Mouse (Mus musculus) limb, embryonic 14.5 days (tissue): Measurements from ENCODE around the gene Rbm44. TPM values are rescaled to one million over a fixed set of nuclear protein-coding genes. Genes with fewer than 3 reads are reported as not detected.

ENCODE experiments used
- ATAC-seq: fragments of 200-750 bp; cut with Nextera tagmentation; 2 replicates; pipeline ENCODE4 v1.8.0; 2017; ENCODE audit warnings: low read depth, moderate number of reproducible peaks, moderate TSS enrichment; ENCODE audit not compliant: low FRiP score
- DNase-seq: peaks from one replicate; pipeline ENCODE4 v3.0.0-alpha.2; 2015; ENCODE audit warnings: low spot score
- H3K27ac ChIP-seq: fragments of 300-500 bp; sonication (generic); replicated peaks from 2 replicates; pipeline ENCODE4 v1.5.1; 2014; ENCODE audit warnings: low read depth, mild to moderate bottlenecking, low read length, moderate library complexity, mixed read lengths
- H3K27me3 ChIP-seq: fragments of 300-500 bp; sonication (generic); 2 replicates; pipeline ENCODE4 v1.6.1; 2014; ENCODE audit warnings: low read length, mixed read lengths; ENCODE audit not compliant: control insufficient read depth, insufficient read depth
- H3K36me3 ChIP-seq: fragments of 300-500 bp; sonication (generic); 2 replicates; pipeline ENCODE4 v1.6.1; 2014; ENCODE audit warnings: mild to moderate bottlenecking, low read length, moderate library complexity, mixed read lengths; ENCODE audit not compliant: control insufficient read depth, insufficient read depth
- H3K4me1 ChIP-seq: fragments of 300-500 bp; sonication (generic); 2 replicates; pipeline ENCODE4 v1.6.1; 2014; ENCODE audit warnings: antibody characterized with exemption, low read length, mixed read lengths; ENCODE audit not compliant: control insufficient read depth, insufficient read depth
- H3K4me2 ChIP-seq: fragments of 300-500 bp; sonication (generic); replicated peaks from 2 replicates; pipeline ENCODE4 v1.6.1; 2014; ENCODE audit warnings: low read depth, mild to moderate bottlenecking, low read length, moderate library complexity; ENCODE audit not compliant: severe bottlenecking
- H3K4me3 ChIP-seq: fragments of 300-500 bp; sonication (generic); replicated peaks from 2 replicates; pipeline ENCODE4 v1.5.1; 2014; ENCODE audit warnings: low read length
- H3K9ac ChIP-seq: fragments of 300-500 bp; sonication (generic); 2 replicates; pipeline ENCODE4 v1.6.1; 2014; ENCODE audit warnings: mild to moderate bottlenecking, low read depth, low read length, moderate library complexity; ENCODE audit not compliant: severe bottlenecking
- H3K9me3 ChIP-seq: fragments of 300-500 bp; sonication (generic); 2 replicates; pipeline ENCODE4 v1.6.1; 2016; ENCODE audit warnings: low read length; ENCODE audit not compliant: control insufficient read depth
- POLR2A ChIP-seq: fragments of 200-500 bp; IDR thresholded peaks from 2 replicates; pipeline ENCODE4 v1.8.0; 2012; ENCODE audit warnings: inconsistent platforms, mild to moderate bottlenecking, moderate library complexity, borderline replicate concordance; ENCODE audit not compliant: insufficient read depth, insufficient read length; ENCODE audit errors: extremely low read depth
- WGBS: fragments of 180-500 bp; shearing (Covaris S2); extraction: QIAGEN DNeasy Blood & Tissue Kit; methylation state at CpG from one replicate; pipeline ENCODE4 v1.1.7; 2014; 5-methylcytosine and 5-hydroxymethylcytosine counted together
- polyA plus RNA-seq, 2 experiments: library from polyadenylated mRNA; depleted of rRNA in 1 of 2; stranded (reverse) in 1 of 2; unstranded in 1 of 2; fragments of >200 nt; fragmentation: Nextera tagmentation in 1 of 2; extraction: Ambion mirVana in 1 of 2; gene quantifications; 2 replicates each; pipeline versions ENCODE4 v1.2.1 to v1.2.3; 2012 to 2014

Gene Rbm44
- 0.51 and 0.60 TPM in 2 replicates for polyA plus RNA-seq (2012; rRNA removed)
- polyA plus RNA-seq (2014; fragmentation: Nextera tagmentation; extraction: Ambion mirVana), result 0.78 and 0.95 TPM in 2 replicates

GRCm38 (mm10) chr1:91144813-91145212, at the start of gene Rbm44:
Gene Rbm44 (plus strand): TSS chr1:91145089.
- no peaks in the 10 kb centered on the region for H3K36me3 ChIP-seq
- 63% methylated on average over 20 of the region's 20 CpGs for WGBS
- no peak for ATAC-seq
- H3K4me3 ChIP-seq, result no peak within 1 kb of the TSS
- TF ChIP-seq POLR2A, result no peak
- no peaks in the 10 kb centered on the region for H3K27me3 ChIP-seq
- H3K9me3 ChIP-seq, result no peaks in the 10 kb centered on the region
- no peak within 1 kb of the TSS for H3K27ac ChIP-seq
- no peak within 1 kb of the TSS for H3K9ac ChIP-seq
- H3K4me1 ChIP-seq, result no peaks in the 10 kb centered on the region
- no peak within 1 kb of the TSS for H3K4me2 ChIP-seq
- DNase-seq, result no peak

DNA sequence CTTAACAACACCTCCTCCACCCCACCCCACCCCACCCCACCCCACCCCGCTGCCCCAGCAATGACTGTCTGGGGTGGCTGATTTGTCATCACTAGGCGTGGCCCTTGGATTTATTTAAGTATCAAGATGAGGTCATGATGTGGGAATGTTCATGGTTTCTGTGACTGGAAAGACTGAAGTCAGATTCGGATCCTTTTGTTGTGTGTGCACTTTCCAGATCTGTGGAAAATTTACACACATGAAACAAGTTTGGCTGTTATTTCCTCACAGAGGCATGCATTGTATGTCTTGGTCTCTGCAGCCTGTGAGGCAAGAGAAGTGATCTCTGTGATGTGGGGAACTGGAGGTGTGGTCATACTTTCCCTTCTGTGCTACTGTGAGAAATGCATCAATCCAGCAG, 49.6 kb upstream of the Rbm44 start:
- ATAC-seq (no peak), DNase-seq (peak; percentile 50)
- Histone ChIP-seq H3K4me3 (no peak overlapping the region), H3K36me3 (no peaks in the 10 kb centered on the region), H3K9me3 (no peaks in the 10 kb centered on the region), H3K27ac (no peak overlapping the region), H3K9ac (peak overlapping the region; percentile 18; the same call in 1 of the 2 replicates), H3K27me3 (no peaks in the 10 kb centered on the region), H3K4me2 (no peak overlapping the region), H3K4me1 (peaks cover 11% of the 10 kb centered on the region; the same call in 1 of the 2 replicates)
- 69% methylated on average over 3 of the region's 3 CpGs for WGBS
- TF ChIP-seq POLR2A, result no peak

DNA sequence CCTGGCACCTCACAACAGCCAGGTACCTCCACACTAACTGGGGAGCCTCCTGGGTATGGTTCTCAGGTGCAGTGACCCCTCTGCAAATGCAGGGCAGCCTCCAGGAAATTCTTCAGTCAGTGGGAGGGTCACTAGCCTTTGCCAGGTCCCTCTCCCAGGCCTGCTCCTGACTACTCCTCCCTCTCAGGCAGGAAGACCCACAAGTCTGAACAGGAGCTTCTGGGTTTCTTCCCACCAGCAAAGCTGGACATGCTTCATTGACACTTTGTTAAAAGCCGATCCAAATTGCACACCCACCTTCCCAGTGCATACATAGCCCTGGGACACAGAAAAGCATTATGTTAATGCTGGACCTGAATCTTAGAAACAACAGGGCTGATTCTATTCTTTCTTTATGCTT, 49.0 kb upstream of the Rbm44 start:
- Histone ChIP-seq H3K27me3 (no peaks in the 10 kb centered on the region), H3K4me1 (peaks cover 11% of the 10 kb centered on the region; the same call in 1 of the 2 replicates), H3K4me3 (no peak overlapping the region), H3K4me2 (no peak overlapping the region), H3K9me3 (no peaks in the 10 kb centered on the region), H3K9ac (no peak overlapping the region), H3K27ac (no peak overlapping the region), H3K36me3 (peaks cover under 1% of the 10 kb centered on the region; the same call in 1 of the 2 replicates)
- DNase-seq (no peak), ATAC-seq (no peak)
- 39% methylated on average over 1 of the region's 1 CpGs for WGBS
- no peak for TF ChIP-seq POLR2A

DNA sequence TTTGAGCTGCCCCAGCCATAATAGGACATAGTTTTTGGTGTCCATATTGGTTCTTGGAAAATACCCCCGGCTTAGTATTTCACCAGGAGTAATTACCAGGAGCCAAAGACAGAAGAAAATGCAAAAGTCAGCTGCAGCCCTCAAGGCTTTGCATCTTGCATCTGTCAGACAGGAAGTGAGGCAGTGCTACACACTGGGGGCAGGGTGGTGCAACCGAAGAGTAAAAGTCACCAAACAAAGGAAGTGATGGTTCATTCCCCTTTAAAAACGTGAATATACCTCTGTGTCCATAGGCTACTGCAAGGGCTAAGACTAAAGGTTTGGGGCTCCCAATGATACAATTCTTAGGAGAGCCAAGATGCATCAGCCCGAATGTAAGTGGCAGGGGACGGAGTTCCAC, 48.4 kb upstream of the Rbm44 start:
- no peak overlapping the region for H3K9ac ChIP-seq
- H3K9me3 ChIP-seq, result no peaks in the 10 kb centered on the region
- DNase-seq (no peak), ATAC-seq (no peak)
- H3K4me2 ChIP-seq, result no peak overlapping the region
- WGBS, result 69% methylated on average over 5 of the region's 5 CpGs
- H3K4me1 ChIP-seq, result peaks cover 11% of the 10 kb centered on the region; the same call in 1 of the 2 replicates
- H3K27ac ChIP-seq, result no peak overlapping the region
- peaks cover 7% of the 10 kb centered on the region; the same call in 1 of the 2 replicates for H3K36me3 ChIP-seq
- no peak overlapping the region for H3K4me3 ChIP-seq
- TF ChIP-seq POLR2A, result no peak
- no peaks in the 10 kb centered on the region for H3K27me3 ChIP-seq

GRCm38 (mm10) chr1:91097283-91097834, 47.5 kb upstream of the Rbm44 start:
- Histone ChIP-seq H3K27ac (no peak overlapping the region), H3K9ac (no peak overlapping the region), H3K4me3 (no peak overlapping the region), H3K4me2 (no peak overlapping the region), H3K27me3 (no peaks in the 10 kb centered on the region), H3K9me3 (no peaks in the 10 kb centered on the region), H3K36me3 (peaks cover 7% of the 10 kb centered on the region; the same call in 1 of the 2 replicates), H3K4me1 (peaks cover 11% of the 10 kb centered on the region; the same call in 1 of the 2 replicates)
- DNase-seq (no peak), ATAC-seq (no peak)
- WGBS, result 91% methylated on average over 11 of the region's 11 CpGs
- no peak for TF ChIP-seq POLR2A

DNA sequence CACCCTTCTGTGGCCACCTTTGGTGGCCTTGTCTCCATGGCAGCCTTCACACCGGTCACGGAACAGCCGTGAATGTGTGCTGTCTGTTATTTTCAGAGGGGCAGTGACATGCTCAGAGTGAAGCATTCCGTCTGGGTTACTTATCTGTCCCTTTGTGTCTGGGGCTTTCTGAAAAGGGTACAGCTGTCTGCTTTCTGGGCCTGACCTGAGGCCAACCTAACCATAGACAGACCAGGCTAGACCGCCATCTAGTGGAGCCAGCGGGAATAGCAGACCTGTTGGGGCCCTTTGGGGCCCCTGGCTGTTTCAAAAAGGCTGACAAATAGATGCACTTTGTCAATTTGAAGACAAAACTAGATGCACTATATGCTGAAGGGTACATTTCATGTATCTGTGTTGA, 46.0 kb upstream of the Rbm44 start:
- Histone ChIP-seq H3K4me1 (peaks cover 11% of the 10 kb centered on the region; the same call in 1 of the 2 replicates), H3K4me2 (no peak overlapping the region), H3K9me3 (no peaks in the 10 kb centered on the region), H3K27me3 (no peaks in the 10 kb centered on the region), H3K27ac (no peak overlapping the region), H3K9ac (no peak overlapping the region), H3K4me3 (no peak overlapping the region), H3K36me3 (peaks cover 7% of the 10 kb centered on the region; the same call in 1 of the 2 replicates)
- DNase-seq, result peak; percentile 59
- 20% methylated on average over 6 of the region's 6 CpGs for WGBS
- no peak for TF ChIP-seq POLR2A
- ATAC-seq, result peak; percentile 57
